Mouse (Mus musculus) inflammation-experienced regulatory T-cells, adult 6 months (primary cell): ENCODE measurements around the gene Npepps. TPM values are rescaled to one million over a fixed set of nuclear protein-coding genes. Genes with fewer than 3 reads are reported as not detected.
"Not testable (repeated sequence)": the region's sequence is repeated elsewhere in the genome, so short reads cannot be mapped to it uniquely, and the experiment has no call there.

ENCODE experiments used
- ATAC-seq: one replicate; pipeline ENCODE4 v1.8.0; 2017
- polyA plus RNA-seq, 3 experiments: library from polyadenylated mRNA; unstranded; fragments of 100-300 nt; shearing (Covaris generic); gene quantifications; one replicate each; pipeline ENCODE4 v1.2.1; 2017

The Npepps gene
- polyA plus RNA-seq, result 10 to 100 TPM; 23.4 to 47.0 (median 45.1) TPM

- ATAC-seq, result peak; percentile 64
Observed at GRCm38 (mm10) chr11:97280216-97280861, at the start of gene Npepps. TSS of gene Npepps (minus strand) at chr11:97280638.

- ATAC-seq, result no peak
Observed at GRCm38 (mm10) chr11:97328148-97328547, 47.7 kb upstream of the Npepps start.

GRCm38 (mm10) chr11:97325224-97325623 is 44.8 kb upstream of the Npepps start:
- ATAC-seq, result no peak

GRCm38 (mm10) chr11:97321894-97322600 is 41.6 kb upstream of the Npepps start:
- peak; percentile 94 for ATAC-seq

GRCm38 (mm10) chr11:97321197-97321596 is 40.8 kb upstream of the Npepps start:
- ATAC-seq, result no peak

- ATAC-seq, result peak; percentile 94
Observed at GRCm38 (mm10) chr11:97315504-97316503, 35.4 kb upstream of the Npepps start, which contains the start of gene Mrpl45. TSS of gene Mrpl45 (plus strand) at chr11:97315716.

GRCm38 (mm10) chr11:97314751-97315503 is 34.5 kb upstream of the Npepps start:
- peak; percentile 16 for ATAC-seq

GRCm38 (mm10) chr11:97314110-97314509 is 33.7 kb upstream of the Npepps start:
- no peak for ATAC-seq

- ATAC-seq, result not testable (repeated sequence)
Observed at GRCm38 (mm10) chr11:97312871-97313270, 32.4 kb upstream of the Npepps start.

- no peak for ATAC-seq
Observed at GRCm38 (mm10) chr11:97310895-97311631, 30.6 kb upstream of the Npepps start.

- peak; percentile 79 for ATAC-seq
Observed at GRCm38 (mm10) chr11:97309911-97310571, 29.6 kb upstream of the Npepps start.

- peak; percentile 51 for ATAC-seq
Observed at GRCm38 (mm10) chr11:97309451-97309836, 29.0 kb upstream of the Npepps start.

- peak; percentile 39 for ATAC-seq
Observed at GRCm38 (mm10) chr11:97308806-97309450, 28.5 kb upstream of the Npepps start.

GRCm38 (mm10) chr11:97307294-97308069 is 27.0 kb upstream of the Npepps start:
- no peak for ATAC-seq

- ATAC-seq, result no peak
Observed at GRCm38 (mm10) chr11:97304631-97305030, 24.2 kb upstream of the Npepps start.

- no peak for ATAC-seq
Observed at GRCm38 (mm10) chr11:97302231-97302781, 21.9 kb upstream of the Npepps start.

- ATAC-seq, result no peak
Observed at GRCm38 (mm10) chr11:97301406-97301805, 21.0 kb upstream of the Npepps start.

GRCm38 (mm10) chr11:97299939-97300338 is 19.5 kb upstream of the Npepps start:
- no peak for ATAC-seq

- no peak for ATAC-seq
Observed at GRCm38 (mm10) chr11:97296542-97296941, 16.1 kb upstream of the Npepps start.
